Mouse (Mus musculus) kidney, adult 2 months (tissue): Measurements from ENCODE around the gene Fgf15.

Experiments used
- CTCF ChIP-seq: fragments of 200-500 bp; conservative IDR thresholded peaks from 2 replicates; pipeline ENCODE4 v1.5.1; 2011; ENCODE audit warnings: low read depth, mild to moderate bottlenecking, control low read depth, low read length, moderate library complexity, mixed read lengths; ENCODE audit not compliant: insufficient read depth, insufficient read length
- POLR2A ChIP-seq: fragments of 200-500 bp; IDR thresholded peaks from one replicate; pipeline ENCODE4 v1.6.1; 2011; ENCODE audit warnings: low read depth, low read length, control low read depth

- no peak for TF ChIP-seq CTCF
- TF ChIP-seq POLR2A: no peak
Observed at GRCm38 (mm10) chr7:144864160-144864670, 32.1 kb upstream of the Fgf15 start.
